Mouse (Mus musculus): ENCODE measurements around the gene Mob3c.

GRCm38 (mm10) chr4:115780918-115781317 is 47.0 kb upstream of the Mob3c start, which contains the start of gene Tex38:
- TF ChIP-seq ZNF384 (IDR thresholded peaks at IDR 0.05; ENCODE audit: low read depth, low read length) (no peak), MAFK (IDR thresholded peaks at IDR 0.05; ENCODE audit: insufficient read depth, low read depth, low read length) (no peak), ZC3H11A (IDR thresholded peaks at IDR 0.05; ENCODE audit: borderline replicate concordance, low read depth, low read length) (no peak), HCFC1 (IDR thresholded peaks at IDR 0.05; ENCODE audit: borderline replicate concordance, insufficient read depth, low read length) (no peak), CHD2 (IDR thresholded peaks at IDR 0.05; ENCODE audit: low read depth, low read length) (no peak)
